Mouse (Mus musculus) liver, embryonic 14.5 days (tissue): ENCODE measurements around the gene Clybl. TPM values are rescaled to one million over a fixed set of nuclear protein-coding genes. Genes with fewer than 3 reads are reported as not detected.

ENCODE experiments used
- ATAC-seq: fragments of 200-750 bp; cut with Nextera tagmentation; 2 replicates; pipeline ENCODE4 v1.8.0; 2017; ENCODE audit warnings: moderate number of reproducible peaks, mild to moderate bottlenecking, moderate library complexity; ENCODE audit not compliant: insufficient read depth
- DNase-seq, 3 experiments: peaks; one replicate each; pipeline ENCODE4 v3.0.0-alpha.2; 2012 to 2013; ENCODE audit warnings: low read depth in 3 of 3, low spot score in 3 of 3
- H3K27ac ChIP-seq: fragments of 300-500 bp; sonication (generic); 2 replicates; pipeline ENCODE4 v1.5.1; 2014; ENCODE audit warnings: moderate library complexity, mild to moderate bottlenecking, control low read depth, inconsistent platforms
- H3K27me3 ChIP-seq: fragments of 300-500 bp; sonication (generic); 2 replicates; pipeline ENCODE4 v1.6.1; 2014; ENCODE audit warnings: mild to moderate bottlenecking, low read length, moderate library complexity; ENCODE audit not compliant: control insufficient read depth, insufficient read depth
- H3K36me3 ChIP-seq: fragments of 300-500 bp; sonication (generic); replicated peaks from 2 replicates; pipeline ENCODE4 v1.6.1; 2014; ENCODE audit warnings: low read depth; ENCODE audit not compliant: control insufficient read depth, insufficient read depth
- H3K4me1 ChIP-seq, 2 experiments: fragments of 200-500 bp in 1 of 2; fragments of 300-500 bp in 1 of 2; sonication (generic) in 1 of 2; replicated peaks; 2 replicates each; pipeline ENCODE4 v1.6.1; 2012 to 2014; ENCODE audit warnings: antibody characterized with exemption in 1 of 2, inconsistent platforms in 1 of 2, low read length in 1 of 2; ENCODE audit not compliant: control insufficient read depth in 2 of 2, insufficient read depth in 2 of 2
- H3K4me2 ChIP-seq: fragments of 300-500 bp; sonication (generic); 2 replicates; pipeline ENCODE4 v1.6.1; 2014; ENCODE audit warnings: low read depth, mild to moderate bottlenecking, control low read depth, moderate library complexity
- H3K4me3 ChIP-seq, 2 experiments: fragments of 200-500 bp in 1 of 2; fragments of 300-500 bp in 1 of 2; sonication (generic) in 1 of 2; 2 replicates each; pipeline ENCODE4 v1.5.1; 2012 to 2014; ENCODE audit warnings: low read depth in 2 of 2, low read length in 2 of 2, mild to moderate bottlenecking in 2 of 2, control low read depth in 1 of 2, inconsistent platforms in 1 of 2, moderate library complexity in 1 of 2; ENCODE audit not compliant: insufficient read depth in 1 of 2
- H3K9ac ChIP-seq: fragments of 300-500 bp; sonication (generic); replicated peaks from 2 replicates; pipeline ENCODE4 v1.6.1; 2014; ENCODE audit warnings: mild to moderate bottlenecking, control low read depth, moderate library complexity
- H3K9me3 ChIP-seq: fragments of 300-500 bp; sonication (generic); 2 replicates; pipeline ENCODE4 v1.6.1; 2016; ENCODE audit warnings: low read length, mixed read lengths; ENCODE audit not compliant: control insufficient read depth
- CTCF ChIP-seq: IDR thresholded peaks from 2 replicates; pipeline ENCODE4 v1.5.1; 2016; ENCODE audit warnings: antibody characterized with exemption, low read depth, control low read depth
- EP300 ChIP-seq: IDR thresholded peaks from 2 replicates; pipeline ENCODE4 v1.6.1; 2016; ENCODE audit warnings: antibody characterized with exemption, low read depth
- WGBS: fragments of 180-500 bp; shearing (Covaris S2); extraction: QIAGEN DNeasy Blood & Tissue Kit; methylation state at CpG from one replicate; pipeline ENCODE4 v1.1.7; 2014; ENCODE audit not compliant: insufficient replicate concordance; 5-methylcytosine and 5-hydroxymethylcytosine counted together
- polyA plus RNA-seq, 2 experiments: library from polyadenylated mRNA; depleted of rRNA in 1 of 2; stranded (reverse) in 1 of 2; unstranded in 1 of 2; fragments of >200 nt; fragmentation: Nextera tagmentation in 1 of 2; extraction: Ambion mirVana in 1 of 2; gene quantifications; 2 replicates each; pipeline versions ENCODE4 v1.2.1 to v1.2.3; 2012 to 2014

Gene Clybl
- polyA plus RNA-seq, 2 experiments = 15.6 to 28.9 TPM

GRCm38 (mm10) chr14:122377681-122378080, 196.2 kb downstream of the Clybl start:
- Histone ChIP-seq H3K9me3 (no peaks in the 10 kb centered on the region), H3K4me2 (no peak overlapping the region), H3K4me3 (no peak overlapping the region), H3K27ac (no peak overlapping the region), H3K27me3 (no peaks in the 10 kb centered on the region), H3K36me3 (no peaks in the 10 kb centered on the region), H3K4me1 (no peaks in the 10 kb centered on the region), H3K9ac (no peak overlapping the region)
- TF ChIP-seq CTCF = no peak
- no peak for TF ChIP-seq EP300
- DNase-seq (no peak), ATAC-seq (no peak)
- WGBS = 66% methylated on average over 6 of the region's 6 CpGs

GRCm38 (mm10) chr14:122379076-122379475, 197.6 kb downstream of the Clybl start:
- ATAC-seq = no peak
- 79% methylated on average over 9 of the region's 9 CpGs for WGBS
- no peak overlapping the region for H3K4me2 ChIP-seq
- TF ChIP-seq EP300 = no peak
- TF ChIP-seq CTCF = no peak
- H3K9me3 ChIP-seq = no peaks in the 10 kb centered on the region
- no peaks in the 10 kb centered on the region for H3K36me3 ChIP-seq
- no peak for DNase-seq
- H3K27ac ChIP-seq = no peak overlapping the region
- H3K9ac ChIP-seq = no peak overlapping the region
- no peaks in the 10 kb centered on the region for H3K27me3 ChIP-seq
- H3K4me3 ChIP-seq = no peak overlapping the region
- H3K4me1 ChIP-seq = no peaks in the 10 kb centered on the region

- Histone ChIP-seq H3K27me3 (no peaks in the 10 kb centered on the region), H3K4me3 (no peak overlapping the region), H3K36me3 (no peaks in the 10 kb centered on the region), H3K4me1 (no peaks in the 10 kb centered on the region), H3K9me3 (no peaks in the 10 kb centered on the region), H3K4me2 (no peak overlapping the region), H3K9ac (no peak overlapping the region), H3K27ac (no peak overlapping the region)
- TF ChIP-seq EP300 = no peak
- TF ChIP-seq CTCF = no peak
- ATAC-seq = no peak
- WGBS = 74% methylated on average over 5 of the region's 5 CpGs
- no peak for DNase-seq
Observed at GRCm38 (mm10) chr14:122379996-122380395, 198.5 kb downstream of the Clybl start.

GRCm38 (mm10) chr14:122380896-122381845, 199.7 kb downstream of the Clybl start:
- ATAC-seq (no peak), DNase-seq (no peak)
- 67% methylated on average over 15 of the region's 15 CpGs for WGBS
- Histone ChIP-seq H3K9ac (no peak overlapping the region), H3K4me1 (no peaks in the 10 kb centered on the region), H3K4me3 (no peak overlapping the region), H3K27ac (no peak overlapping the region), H3K9me3 (no peaks in the 10 kb centered on the region), H3K4me2 (no peak overlapping the region), H3K27me3 (no peaks in the 10 kb centered on the region), H3K36me3 (no peaks in the 10 kb centered on the region)
- no peak for TF ChIP-seq EP300
- no peak for TF ChIP-seq CTCF

GRCm38 (mm10) chr14:122382281-122382680, 200.8 kb downstream of the Clybl start:
- WGBS = 84% methylated on average over 5 of the region's 5 CpGs
- H3K9ac ChIP-seq = no peak overlapping the region

More at GRCm38 (mm10) chr14:122382281-122382680, 200.8 kb downstream of the Clybl start:
- Histone ChIP-seq H3K9me3 (no peaks in the 10 kb centered on the region), H3K27me3 (no peaks in the 10 kb centered on the region), H3K4me2 (no peak overlapping the region), H3K27ac (no peak overlapping the region), H3K4me3 (no peak overlapping the region), H3K36me3 (no peaks in the 10 kb centered on the region), H3K4me1 (no peaks in the 10 kb centered on the region)
- ATAC-seq = no peak
- DNase-seq = no peak
- TF ChIP-seq CTCF = no peak
- no peak for TF ChIP-seq EP300
